Mouse (Mus musculus) layer of hippocampus, adult 2 months (tissue): ENCODE results near the gene Atp6v1c2. TPM values are rescaled to one million over a fixed set of nuclear protein-coding genes. Genes with fewer than 3 reads are reported as not detected.

Experiments used
- DNase-seq, 2 experiments: peaks; one replicate each; pipeline ENCODE4 v3.0.0; 2022; ENCODE audit warnings: low spot score in 2 of 2
- H3K27ac ChIP-seq: fragments of 200-600 bp; 2 replicates; pipeline ENCODE4 v1.8.1; 2022
- H3K4me3 ChIP-seq: fragments of 200-600 bp; 2 replicates; pipeline ENCODE4 v1.8.1; 2022; ENCODE audit warnings: mild to moderate bottlenecking
- CTCF ChIP-seq: fragments of 200-600 bp; conservative IDR thresholded peaks from 2 replicates; pipeline ENCODE4 v1.8.1; 2022; ENCODE audit warnings: antibody characterized with exemption, mild to moderate bottlenecking, moderate library complexity
- long read RNA-seq, 2 experiments: library from polyadenylated mRNA; stranded (forward); transcript quantifications; one replicate each; pipeline ENCODE4 v2.0.0; 2021; ENCODE audit warnings: borderline mapping rate in 2 of 2
- total RNA-seq, 2 experiments: library from RNA; stranded (reverse); gene quantifications; 2 replicates each; pipeline ENCODE4 v1.2.3; 2021

Gene Atp6v1c2
- 1 to 10 TPM; 3.9 to 4.0 TPM for total RNA-seq
- long read RNA-seq, experiment 1, partial matches to known transcripts = 0 of 3 reads
- long read RNA-seq, experiment 1, other reads (novel, unspliced or antisense) = 3 of 3 reads
- long read RNA-seq, experiment 2, partial matches to known transcripts = 0 of 3 reads
- long read RNA-seq, experiment 2, other reads (novel, unspliced or antisense) = 3 of 3 reads

DNA sequence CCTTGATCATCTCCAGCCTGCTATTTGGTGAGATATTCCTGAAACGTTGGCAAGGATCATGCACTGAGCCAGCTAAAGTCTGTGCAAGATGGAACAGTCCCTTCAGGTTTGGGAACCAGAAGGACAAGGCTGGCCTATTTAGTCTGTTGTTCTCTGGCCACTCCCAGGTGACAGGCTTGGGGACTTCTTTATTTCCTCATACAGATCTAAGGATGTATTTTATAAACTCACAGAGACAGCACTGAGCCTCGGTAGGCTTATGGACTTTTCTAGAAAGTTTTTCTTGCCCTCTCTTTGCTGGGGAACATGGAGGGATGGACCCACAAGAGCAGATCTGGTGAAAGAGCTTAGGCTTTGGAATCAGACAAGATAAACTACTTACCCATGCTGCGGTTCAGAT lies at the start of gene Atp6v1c2:
Gene Atp6v1c2, minus strand, starts transcription at position 101 of the 400 bp plus-strand sequence.
- Histone ChIP-seq H3K27ac (no peak within 1 kb of the TSS), H3K4me3 (no peak within 1 kb of the TSS)
- DNase-seq = no peak
- no peak for TF ChIP-seq CTCF

DNA sequence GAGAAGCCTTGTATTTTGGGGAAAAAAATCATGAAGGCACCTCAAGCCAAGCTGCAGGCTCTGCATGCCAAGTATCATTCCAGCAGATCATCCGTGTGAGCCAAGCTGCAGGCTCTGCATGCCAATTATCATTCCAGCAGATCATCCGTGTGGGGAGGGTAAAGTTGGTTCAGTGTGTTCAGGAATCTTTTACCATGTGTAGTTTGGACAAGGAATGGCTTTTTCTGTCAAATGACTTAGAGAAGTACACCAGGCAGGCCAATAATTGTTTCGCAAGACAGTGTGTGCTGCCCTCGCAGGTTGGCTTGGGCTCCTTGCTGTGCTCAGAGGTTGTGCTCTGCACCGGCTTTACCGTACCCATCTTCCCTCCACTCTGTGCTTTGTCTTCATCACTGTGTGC lies 47.4 kb upstream of the Atp6v1c2 start:
- peak in 1 of 2 experiments; percentile 28 for DNase-seq
- no peak for TF ChIP-seq CTCF
- H3K4me3 ChIP-seq = no peak overlapping the region
- 0 out of 2 replicates have a peak overlapping the region, but pooled peaks have one; percentile 23 for H3K27ac ChIP-seq

DNA sequence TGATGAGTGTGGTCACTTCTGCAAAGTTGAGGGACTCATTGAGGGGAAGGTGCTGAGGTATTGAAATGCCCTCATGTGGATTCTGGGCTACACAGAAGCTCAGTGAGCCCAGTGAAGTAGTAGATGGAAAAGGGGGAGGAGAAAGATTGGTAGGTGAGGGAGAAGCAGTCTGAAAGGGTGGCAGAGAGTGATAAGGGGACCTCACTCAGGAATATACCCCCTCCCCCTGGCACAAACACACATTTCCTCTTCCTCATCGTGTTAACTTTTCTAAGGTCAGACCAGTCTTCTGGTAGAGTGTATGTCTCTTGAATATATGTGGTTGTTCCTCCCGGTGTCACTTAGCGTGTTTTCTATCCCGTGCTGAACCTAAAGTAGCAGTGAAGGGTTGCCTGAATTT lies 46.1 kb upstream of the Atp6v1c2 start:
- no peak for TF ChIP-seq CTCF
- no peak for DNase-seq
- H3K27ac ChIP-seq = no peak overlapping the region
- H3K4me3 ChIP-seq = no peak overlapping the region

DNA sequence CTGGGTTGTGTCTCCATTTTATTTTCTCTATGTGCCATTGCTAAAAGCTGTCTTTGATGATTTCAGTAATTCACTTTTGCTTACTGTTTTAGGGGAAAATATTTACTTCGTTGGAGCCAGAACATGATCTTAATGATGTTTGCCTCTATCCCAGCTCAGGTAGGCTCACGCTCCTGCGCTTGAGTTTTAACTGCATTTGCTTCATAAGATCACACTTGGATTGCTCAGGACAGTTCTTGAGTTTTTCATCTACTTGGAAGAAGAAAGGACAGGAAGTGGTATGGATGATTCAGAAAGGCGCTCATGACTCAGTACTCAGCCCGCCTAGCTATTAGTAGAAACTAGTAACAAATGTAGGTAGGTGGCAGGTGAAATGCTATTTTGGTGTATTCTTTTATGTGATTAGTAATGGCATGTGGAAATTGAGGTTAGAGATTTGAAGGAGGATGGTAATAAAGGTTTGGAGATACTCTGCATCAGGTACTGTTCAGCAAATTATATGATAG lies 44.4 kb upstream of the Atp6v1c2 start:
- H3K4me3 ChIP-seq = no peak overlapping the region
- TF ChIP-seq CTCF = no peak
- no peak overlapping the region for H3K27ac ChIP-seq
- DNase-seq = no peak

DNA sequence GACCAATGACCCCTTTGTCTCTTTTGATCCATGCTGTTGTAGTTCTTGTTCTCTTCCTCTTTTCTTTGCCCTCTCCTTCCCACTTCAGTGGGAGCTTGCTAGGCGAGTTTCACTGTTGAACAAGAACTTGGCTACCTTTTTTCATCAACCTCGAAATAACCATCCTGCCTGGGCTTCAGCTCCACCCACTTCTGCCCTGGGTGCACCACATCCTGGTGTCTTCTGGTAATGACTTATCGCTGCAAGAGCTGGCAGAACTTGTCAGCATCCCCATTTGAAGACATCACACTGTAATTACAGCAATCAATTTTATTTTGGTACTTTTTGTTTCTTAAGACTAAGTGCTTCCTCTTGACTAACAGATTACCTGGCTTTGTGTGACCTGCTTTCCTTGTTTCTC lies 43.5 kb upstream of the Atp6v1c2 start:
- Histone ChIP-seq H3K4me3 (no peak overlapping the region), H3K27ac (no peak overlapping the region)
- DNase-seq = no peak
- no peak for TF ChIP-seq CTCF

DNA sequence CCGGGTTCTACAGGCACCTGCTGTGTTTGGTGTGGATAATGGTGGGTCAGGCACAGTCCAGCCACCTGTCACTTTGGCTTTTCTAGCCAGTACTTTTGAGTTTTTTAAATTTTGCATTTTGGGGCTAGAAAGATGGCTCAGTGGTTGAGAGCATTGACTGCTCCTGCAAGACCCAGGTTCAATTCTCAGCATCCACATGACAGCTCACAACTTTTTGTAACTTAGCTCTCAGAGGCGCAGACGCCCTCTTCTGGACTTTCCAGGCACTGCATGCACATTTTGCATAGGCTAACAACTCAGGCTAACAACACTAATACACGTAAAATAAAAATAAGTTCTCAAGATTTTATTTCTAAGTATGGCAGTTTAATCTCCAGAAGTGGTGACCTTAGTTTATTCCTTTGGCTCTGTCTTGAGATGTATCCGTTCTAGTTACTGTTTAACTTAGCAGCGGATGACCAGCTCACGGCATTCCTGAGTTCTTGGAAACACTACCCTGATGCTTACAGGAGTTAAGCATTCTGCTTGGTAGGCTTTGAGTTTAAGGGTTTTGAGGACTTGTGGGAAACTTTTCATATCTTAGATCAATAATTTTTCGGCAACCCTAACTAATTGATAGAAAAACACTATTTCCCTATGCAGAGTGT lies 42.6 kb upstream of the Atp6v1c2 start:
- no peak overlapping the region for H3K4me3 ChIP-seq
- no peak overlapping the region for H3K27ac ChIP-seq
- TF ChIP-seq CTCF = peak; percentile 68
- DNase-seq = no peak

DNA sequence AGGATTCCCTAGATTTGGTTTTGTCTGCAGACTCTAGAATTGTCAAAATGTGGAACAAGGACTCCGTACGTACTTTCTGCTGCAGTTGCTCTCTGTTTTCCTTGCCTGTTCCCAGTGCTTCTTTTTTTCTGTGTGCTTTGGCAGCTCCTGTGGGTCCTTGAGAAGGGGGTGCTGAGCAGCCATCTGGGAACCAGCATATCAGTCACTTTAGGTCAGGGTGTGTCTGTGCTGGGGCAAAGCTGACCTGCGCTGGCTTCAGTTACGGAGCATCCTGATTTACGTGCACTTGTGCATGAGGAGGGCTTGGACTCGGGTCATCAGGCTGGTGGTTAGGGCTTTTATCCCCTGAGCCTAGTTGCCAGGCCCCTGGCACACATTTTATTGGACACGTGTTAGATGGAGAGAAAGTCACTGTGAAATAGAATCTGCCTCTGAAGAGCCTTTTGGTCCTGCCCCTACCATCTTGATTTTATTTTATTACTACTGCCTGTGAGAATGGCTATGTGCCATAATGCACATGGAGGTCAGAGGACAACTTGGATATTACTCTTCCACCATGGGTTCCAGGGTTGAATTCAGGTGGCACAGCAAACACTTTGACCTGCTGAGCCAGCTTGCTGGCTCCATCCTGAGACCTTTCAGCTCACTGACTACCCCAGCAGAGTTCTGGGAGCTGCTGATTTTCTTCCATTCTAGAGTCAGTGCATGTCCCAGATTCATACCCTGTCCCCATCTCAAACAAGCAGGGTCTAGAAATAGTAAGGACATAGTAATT lies 40.6 kb upstream of the Atp6v1c2 start:
- Histone ChIP-seq H3K27ac (no peak overlapping the region), H3K4me3 (no peak overlapping the region)
- DNase-seq = no peak
- TF ChIP-seq CTCF = no peak

DNA sequence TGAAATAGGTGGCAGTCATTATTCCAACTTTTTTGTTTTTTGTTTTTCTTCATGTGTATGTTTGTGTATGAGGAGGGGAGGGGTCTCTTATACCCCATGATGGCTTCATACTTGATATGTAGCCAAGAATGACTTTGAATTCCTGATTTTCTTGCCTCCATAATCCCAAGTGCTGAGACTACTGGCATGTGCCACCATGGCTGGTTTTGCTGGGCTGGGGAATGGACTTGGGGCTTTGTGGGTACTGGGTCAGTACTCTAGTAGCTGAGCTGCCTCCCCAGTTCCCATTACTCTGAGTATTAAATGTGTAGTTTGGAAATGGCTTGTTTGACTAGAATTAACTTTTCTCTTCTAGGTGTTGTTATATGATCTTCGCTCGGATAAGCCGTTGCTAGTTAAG lies 40.0 kb upstream of the Atp6v1c2 start:
- Histone ChIP-seq H3K4me3 (no peak overlapping the region), H3K27ac (no peak overlapping the region)
- TF ChIP-seq CTCF = no peak
- DNase-seq = no peak

DNA sequence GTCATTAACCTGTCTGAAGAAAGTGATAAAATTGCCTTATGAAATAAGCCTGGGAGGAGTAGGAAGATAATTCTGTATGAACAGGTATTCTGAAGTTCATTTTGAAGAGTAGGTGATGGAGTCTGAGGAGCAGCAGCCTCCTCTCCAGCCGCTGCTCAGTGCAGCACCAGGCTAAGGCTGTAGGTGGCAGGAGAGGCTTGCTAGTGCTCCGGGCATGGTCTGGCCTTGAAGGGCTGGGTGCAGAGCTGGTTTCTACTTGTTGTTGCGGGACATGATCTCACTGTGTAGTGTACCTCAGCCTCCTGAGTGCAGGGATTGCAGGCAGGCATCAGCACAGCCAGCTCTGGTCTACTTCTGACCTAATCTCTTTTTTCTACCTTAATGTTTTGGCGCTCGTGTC lies 37.8 kb upstream of the Atp6v1c2 start:
- DNase-seq = peak; percentile 31 to 68
- Histone ChIP-seq H3K4me3 (no peak overlapping the region), H3K27ac (no peak overlapping the region)

DNA sequence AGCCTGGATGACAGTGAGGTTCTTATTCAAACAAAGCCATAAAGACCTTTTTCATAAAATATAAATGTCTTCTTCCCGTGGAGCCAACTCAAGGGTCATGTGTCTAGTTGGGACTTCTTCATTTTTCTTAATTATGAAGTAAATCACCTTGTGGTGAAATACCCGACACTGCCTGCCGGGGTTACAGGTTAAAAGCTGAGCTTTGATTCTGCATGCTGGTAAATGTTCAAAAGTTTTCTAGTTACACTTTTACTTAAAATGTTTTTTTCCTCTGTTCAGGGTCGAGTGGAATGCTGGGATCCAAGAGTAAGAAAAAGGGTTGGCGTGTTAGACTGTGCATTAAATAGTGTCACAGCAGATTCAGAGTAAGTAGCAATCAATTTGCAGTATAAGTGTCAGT lies 33.2 kb upstream of the Atp6v1c2 start:
- TF ChIP-seq CTCF = no peak
- Histone ChIP-seq H3K27ac (no peak overlapping the region), H3K4me3 (no peak overlapping the region)
- no peak for DNase-seq

More for the DNA sequence above, 37.8 kb upstream of the Atp6v1c2 start:
- peak; percentile 94 for TF ChIP-seq CTCF

DNA sequence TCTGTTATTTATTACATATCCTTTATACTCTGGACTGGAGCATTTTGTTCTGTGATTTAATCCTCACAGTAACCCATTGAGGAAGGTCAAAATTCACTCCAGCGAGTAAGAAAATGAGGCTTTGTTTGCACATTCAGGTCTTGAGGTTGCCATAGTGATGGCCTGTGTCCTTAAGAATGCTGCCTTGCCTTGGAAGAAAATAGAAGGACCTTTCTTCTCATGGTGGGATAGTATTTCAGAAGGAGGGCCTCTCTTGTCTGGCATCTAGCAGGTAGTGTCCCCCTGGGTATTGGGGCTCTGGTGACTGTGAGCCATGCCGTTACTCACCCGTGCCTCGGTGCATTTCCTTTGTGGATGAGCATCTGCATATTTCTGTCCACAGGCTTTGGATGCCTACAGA lies 31.5 kb upstream of the Atp6v1c2 start:
- no peak for TF ChIP-seq CTCF
- Histone ChIP-seq H3K27ac (no peak overlapping the region), H3K4me3 (no peak overlapping the region)
- no peak for DNase-seq

DNA sequence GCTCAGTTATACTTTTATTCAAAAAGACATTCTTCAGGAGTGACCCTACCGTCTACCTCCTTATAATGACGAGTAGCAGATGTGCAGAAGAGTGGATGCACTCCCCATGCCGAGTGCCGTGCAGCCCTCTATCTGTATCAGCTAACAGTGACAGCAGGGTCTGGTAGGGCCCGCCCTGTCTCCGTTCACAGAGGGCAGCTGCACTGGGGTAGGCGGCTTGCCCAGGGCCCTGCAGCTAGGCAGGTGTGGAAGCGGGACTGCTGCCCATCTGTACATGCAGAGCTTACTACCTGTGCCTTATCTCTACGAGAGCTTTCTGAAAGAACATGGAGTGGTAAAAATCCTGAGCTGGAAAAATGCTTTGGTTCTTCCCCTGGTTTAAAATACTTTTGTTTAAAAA lies 30.9 kb upstream of the Atp6v1c2 start:
- no peak for TF ChIP-seq CTCF
- Histone ChIP-seq H3K27ac (no peak overlapping the region), H3K4me3 (no peak overlapping the region)
- no peak for DNase-seq

DNA sequence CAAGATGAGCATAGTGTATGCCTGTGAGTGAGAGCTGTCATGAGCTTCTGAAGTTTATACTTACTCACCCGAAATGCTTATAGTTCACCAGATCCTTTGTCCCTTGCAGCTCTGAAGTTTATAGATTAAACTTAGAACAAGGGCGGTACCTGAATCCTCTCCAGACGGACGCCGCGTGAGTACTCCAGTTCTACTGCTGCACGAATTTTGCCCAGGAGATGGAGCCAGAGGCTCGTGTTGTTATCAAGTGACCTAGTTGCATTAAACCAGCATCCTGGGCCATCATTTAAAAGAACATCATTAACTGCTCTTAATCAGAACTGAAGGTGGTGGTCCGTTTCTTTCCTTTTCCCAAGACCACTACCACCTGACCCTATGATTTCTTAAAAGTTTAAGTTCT lies 29.8 kb upstream of the Atp6v1c2 start:
- Histone ChIP-seq H3K27ac (no peak overlapping the region), H3K4me3 (no peak overlapping the region)
- peak in 1 of 2 experiments; percentile 33 for DNase-seq
- peak; percentile 70 for TF ChIP-seq CTCF
